Mouse (Mus musculus) forebrain, embryonic 11.5 days (tissue): ENCODE data around the gene Pla2g4d. TPM values are rescaled to one million over a fixed set of nuclear protein-coding genes. Genes with fewer than 3 reads are reported as not detected.
A peak's percentile ranks its signal among the peaks of the same experiment; 100 is the strongest.

Source experiments
- ATAC-seq: fragments of 200-750 bp; cut with Nextera tagmentation; replicated peaks from 2 replicates; pipeline ENCODE4 v1.8.0; 2017; ENCODE audit warnings: moderate TSS enrichment; ENCODE audit not compliant: low FRiP score
- DNase-seq: peaks from one replicate; pipeline ENCODE4 v3.0.0-alpha.2; 2017; ENCODE audit warnings: low spot score
- H3K27ac ChIP-seq: fragments of 300-500 bp; sonication (generic); 2 replicates; pipeline ENCODE4 v1.5.1; 2014; ENCODE audit warnings: low read depth, low read length
- H3K27me3 ChIP-seq: fragments of 300-500 bp; sonication (generic); 2 replicates; pipeline ENCODE4 v1.6.1; 2014; ENCODE audit warnings: mild to moderate bottlenecking, low read length, mixed read lengths; ENCODE audit not compliant: control insufficient read depth, insufficient read depth
- H3K36me3 ChIP-seq: fragments of 300-500 bp; sonication (generic); 2 replicates; pipeline ENCODE4 v1.6.1; 2014; ENCODE audit warnings: mild to moderate bottlenecking, low read length, moderate library complexity, mixed read lengths; ENCODE audit not compliant: control insufficient read depth, insufficient read depth
- H3K4me1 ChIP-seq: fragments of 300-500 bp; sonication (generic); replicated peaks from 2 replicates; pipeline ENCODE4 v1.6.1; 2014; ENCODE audit warnings: low read length, mixed read lengths; ENCODE audit not compliant: control insufficient read depth, insufficient read depth
- H3K4me2 ChIP-seq: fragments of 300-500 bp; sonication (generic); 2 replicates; pipeline ENCODE4 v1.6.1; 2014; ENCODE audit warnings: low read depth, mild to moderate bottlenecking, low read length, moderate library complexity, mixed read lengths; ENCODE audit not compliant: severe bottlenecking
- H3K4me3 ChIP-seq: fragments of 300-500 bp; sonication (generic); 2 replicates; pipeline ENCODE4 v1.5.1; 2014; ENCODE audit warnings: low read depth, low read length
- H3K9ac ChIP-seq: fragments of 300-500 bp; sonication (generic); 2 replicates; pipeline ENCODE4 v1.6.1; 2014; ENCODE audit warnings: low read length
- H3K9me3 ChIP-seq: fragments of 300-500 bp; sonication (generic); 2 replicates; pipeline ENCODE4 v1.6.1; 2016; ENCODE audit warnings: low read length, mixed read lengths; ENCODE audit not compliant: control insufficient read depth
- WGBS: fragments of 180-500 bp; shearing (Covaris S2); extraction: QIAGEN DNeasy Blood & Tissue Kit; methylation state at CpG from one replicate; pipeline ENCODE4 v1.1.7; 2014; 5-methylcytosine and 5-hydroxymethylcytosine counted together
- polyA plus RNA-seq: library from polyadenylated mRNA; unstranded; fragments of >200 nt; fragmentation: Nextera tagmentation; extraction: Ambion mirVana; gene quantifications from 2 replicates; pipeline ENCODE4 v1.2.1, GENCODE M21; 2014

Gene Pla2g4d
- polyA plus RNA-seq, 1 experiment from 2014 or later = 0.08 TPM

DNA sequence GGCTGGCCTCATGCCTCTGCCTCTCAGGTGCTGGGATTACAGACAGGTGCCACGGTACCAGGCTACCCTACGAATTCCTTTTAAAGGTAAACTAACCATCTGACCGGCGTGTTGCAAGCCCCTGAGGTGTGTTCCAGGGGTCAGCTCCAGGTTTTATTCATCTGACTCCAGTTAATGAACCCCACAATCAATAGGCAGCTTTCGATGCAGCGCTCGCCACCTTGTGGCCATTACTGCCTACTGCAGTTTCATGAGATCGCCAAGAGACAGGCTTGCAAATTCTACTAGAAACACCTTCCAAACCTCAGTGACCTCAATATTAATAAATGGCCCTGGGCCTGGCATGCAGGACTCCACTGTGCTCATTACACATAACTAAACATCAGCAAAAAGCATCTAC, 9.0 kb downstream of the Pla2g4d start:
- no peak overlapping the region for H3K4me3 ChIP-seq
- DNase-seq (peak; percentile 76), ATAC-seq (no peak)
- no peaks in the 10 kb centered on the region for H3K36me3 ChIP-seq
- WGBS = 17% methylated on average over 8 of the region's 8 CpGs
- H3K27ac ChIP-seq = no peak overlapping the region
- H3K9me3 ChIP-seq = no peaks in the 10 kb centered on the region
- no peak overlapping the region for H3K9ac ChIP-seq
- no peak overlapping the region for H3K4me2 ChIP-seq
- H3K4me1 ChIP-seq = no peaks in the 10 kb centered on the region
- no peaks in the 10 kb centered on the region for H3K27me3 ChIP-seq

DNA sequence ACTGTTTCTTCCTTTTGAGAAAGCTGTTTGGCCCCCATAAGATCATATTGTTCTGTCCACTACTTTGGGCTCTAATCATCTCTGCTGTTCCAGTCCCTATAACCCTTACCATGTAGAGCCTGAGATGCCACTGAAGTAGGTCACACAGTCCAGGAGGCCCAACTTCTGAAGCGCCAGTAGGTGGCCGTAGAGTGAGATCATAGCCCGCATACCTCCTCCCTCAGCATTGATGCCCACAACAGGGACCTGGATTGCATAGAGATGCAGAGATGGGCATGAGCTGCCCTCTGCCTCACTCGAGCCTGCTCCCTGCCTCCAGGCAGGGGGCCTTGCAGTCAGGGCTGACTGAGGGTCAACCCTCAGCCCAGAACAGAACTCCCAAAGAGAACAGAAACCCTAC, 12.0 kb downstream of the Pla2g4d start:
- DNase-seq (no peak), ATAC-seq (no peak)
- no peak overlapping the region for H3K9ac ChIP-seq
- no peaks in the 10 kb centered on the region for H3K9me3 ChIP-seq
- no peak overlapping the region for H3K27ac ChIP-seq
- 82% methylated on average over 4 of the region's 4 CpGs for WGBS
- H3K4me2 ChIP-seq = no peak overlapping the region
- no peaks in the 10 kb centered on the region for H3K27me3 ChIP-seq
- H3K4me3 ChIP-seq = no peak overlapping the region
- H3K36me3 ChIP-seq = no peaks in the 10 kb centered on the region
- H3K4me1 ChIP-seq = no peaks in the 10 kb centered on the region

DNA sequence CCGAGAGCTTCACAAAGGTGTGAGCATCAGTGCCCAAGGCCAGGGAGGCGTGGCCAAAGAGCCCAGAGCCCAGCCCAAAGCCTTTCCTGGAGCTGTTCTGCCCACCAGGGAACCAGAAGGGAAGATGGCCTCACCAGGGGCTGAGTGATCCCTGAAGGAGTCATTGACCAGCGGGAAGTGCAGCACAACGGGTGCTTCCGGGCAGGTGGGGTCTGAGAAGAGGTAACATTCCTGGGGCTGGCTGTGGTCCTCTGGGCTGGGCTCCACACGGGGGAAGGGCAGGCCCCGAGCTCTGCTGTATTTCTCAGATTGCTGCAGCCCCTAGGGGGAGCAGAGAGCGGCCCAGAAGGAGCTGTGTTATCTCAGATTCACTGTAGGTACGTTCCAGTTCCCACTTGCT, 20.4 kb downstream of the Pla2g4d start:
- Histone ChIP-seq H3K27me3 (no peaks in the 10 kb centered on the region), H3K4me1 (no peaks in the 10 kb centered on the region), H3K4me3 (no peak overlapping the region), H3K4me2 (peak overlapping the region; percentile 34; the same call in 1 of the 2 replicates), H3K9ac (no peak overlapping the region; the same call in 1 of the 2 replicates), H3K9me3 (no peaks in the 10 kb centered on the region), H3K27ac (no peak overlapping the region), H3K36me3 (no peaks in the 10 kb centered on the region)
- 4% methylated on average over 9 of the region's 9 CpGs for WGBS
- ATAC-seq = no peak
- DNase-seq = peak; percentile 64

DNA sequence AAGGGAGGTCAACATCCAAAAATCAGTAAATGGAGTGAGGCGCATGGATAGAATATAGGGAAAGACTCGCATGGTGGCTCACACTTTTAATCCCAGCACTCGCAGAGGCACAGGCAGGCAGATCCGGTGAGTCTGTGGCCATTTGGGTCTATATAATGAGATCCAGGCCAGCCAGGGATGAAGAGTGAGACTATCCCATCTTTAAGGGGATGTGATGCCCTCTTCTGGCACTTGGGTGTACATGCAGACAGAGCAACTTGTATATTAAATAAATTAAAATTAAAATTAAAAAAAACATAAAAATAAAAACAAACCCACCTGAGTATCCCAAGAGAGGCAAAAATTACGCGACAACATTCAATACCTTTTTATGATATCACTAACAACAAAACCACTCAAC, 23.5 kb downstream of the Pla2g4d start:
- no peak for ATAC-seq

DNA sequence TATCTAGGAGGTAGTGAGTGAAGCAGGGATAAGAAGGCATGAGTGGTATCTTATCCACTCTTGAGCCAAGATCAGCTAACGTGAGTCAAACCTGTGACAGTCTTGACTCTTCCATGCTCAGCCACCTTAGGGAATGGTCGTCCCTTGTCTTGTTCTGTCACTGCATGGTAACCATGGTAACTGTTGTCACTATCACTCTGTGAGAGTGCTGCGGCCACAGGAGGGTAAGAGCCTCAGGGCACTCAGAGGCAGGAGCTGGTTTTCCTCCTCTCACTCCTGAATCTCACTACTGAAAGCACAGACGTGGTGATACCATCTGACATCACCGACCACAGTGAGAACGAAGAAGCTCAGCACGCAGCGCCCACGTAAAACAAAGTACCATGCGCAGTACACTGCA, 24.1 kb downstream of the Pla2g4d start:
- DNase-seq (no peak), ATAC-seq (no peak)
- Histone ChIP-seq H3K9me3 (no peaks in the 10 kb centered on the region), H3K4me2 (no peak overlapping the region), H3K27me3 (no peaks in the 10 kb centered on the region), H3K4me1 (no peaks in the 10 kb centered on the region), H3K36me3 (no peaks in the 10 kb centered on the region), H3K27ac (no peak overlapping the region), H3K9ac (no peak overlapping the region), H3K4me3 (no peak overlapping the region)
- 63% methylated on average over 10 of the region's 10 CpGs for WGBS

More for the DNA sequence above, 23.5 kb downstream of the Pla2g4d start:
- Histone ChIP-seq H3K9me3 (no peaks in the 10 kb centered on the region), H3K27ac (no peak overlapping the region), H3K36me3 (no peaks in the 10 kb centered on the region), H3K27me3 (no peaks in the 10 kb centered on the region), H3K4me1 (no peaks in the 10 kb centered on the region), H3K4me2 (no peak overlapping the region), H3K9ac (no peak overlapping the region), H3K4me3 (no peak overlapping the region)
- 71% methylated on average over 6 of the region's 6 CpGs for WGBS
- DNase-seq = no peak

DNA sequence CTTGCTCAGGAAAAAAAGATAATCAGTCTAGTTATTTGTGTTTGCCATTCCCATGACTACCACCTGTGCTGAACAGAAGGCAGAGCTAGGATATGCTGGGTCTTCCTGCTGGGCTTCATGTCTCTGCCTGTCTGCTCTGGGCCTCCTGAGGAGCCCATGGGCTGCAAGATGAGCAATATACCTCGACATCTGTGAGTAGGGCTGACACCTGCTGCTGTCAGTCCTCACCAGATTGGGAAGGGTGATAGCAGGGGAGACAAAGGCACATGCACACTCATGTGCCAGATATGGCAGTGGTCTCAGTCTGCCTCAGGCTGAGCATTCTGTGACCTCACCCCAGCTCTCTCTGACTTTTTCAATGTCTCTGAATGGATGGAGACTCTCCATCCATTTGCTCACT, 26.1 kb downstream of the Pla2g4d start:
- H3K9me3 ChIP-seq = no peaks in the 10 kb centered on the region
- H3K9ac ChIP-seq = no peak overlapping the region
- WGBS = 52% methylated on average over 1 of the region's 1 CpGs
- DNase-seq (no peak), ATAC-seq (no peak)
- no peak overlapping the region for H3K4me2 ChIP-seq
- no peak overlapping the region for H3K27ac ChIP-seq
- no peaks in the 10 kb centered on the region for H3K4me1 ChIP-seq
- no peaks in the 10 kb centered on the region for H3K27me3 ChIP-seq
- no peak overlapping the region for H3K4me3 ChIP-seq
- H3K36me3 ChIP-seq = no peaks in the 10 kb centered on the region

DNA sequence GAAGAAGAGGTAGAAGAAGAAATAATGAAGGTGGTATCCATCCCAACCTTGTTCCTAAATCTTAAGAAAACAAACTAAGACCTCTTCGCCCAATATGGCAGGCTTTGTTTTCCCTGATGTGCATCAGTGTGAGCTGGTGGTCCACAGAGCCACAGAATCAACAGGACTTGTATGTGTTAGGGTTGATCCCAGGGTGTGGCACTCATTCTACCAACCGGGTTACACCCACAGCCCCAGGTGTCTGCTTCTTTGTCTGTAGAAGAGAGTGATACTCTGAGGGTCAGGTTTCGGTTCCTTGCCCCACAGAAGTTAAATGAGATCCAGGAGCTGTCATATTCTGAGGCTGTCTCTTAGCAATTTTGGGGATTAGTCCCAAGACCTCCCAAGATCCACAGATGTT, 27.7 kb downstream of the Pla2g4d start:
- ATAC-seq (no peak), DNase-seq (no peak)
- H3K4me2 ChIP-seq = no peak overlapping the region
- H3K9ac ChIP-seq = no peak overlapping the region
- H3K4me3 ChIP-seq = no peak overlapping the region
- no peak overlapping the region for H3K27ac ChIP-seq
- WGBS = 81% methylated on average over 3 of the region's 3 CpGs
- H3K27me3 ChIP-seq = no peaks in the 10 kb centered on the region
- H3K4me1 ChIP-seq = no peaks in the 10 kb centered on the region
- no peaks in the 10 kb centered on the region for H3K36me3 ChIP-seq
- H3K9me3 ChIP-seq = no peaks in the 10 kb centered on the region

DNA sequence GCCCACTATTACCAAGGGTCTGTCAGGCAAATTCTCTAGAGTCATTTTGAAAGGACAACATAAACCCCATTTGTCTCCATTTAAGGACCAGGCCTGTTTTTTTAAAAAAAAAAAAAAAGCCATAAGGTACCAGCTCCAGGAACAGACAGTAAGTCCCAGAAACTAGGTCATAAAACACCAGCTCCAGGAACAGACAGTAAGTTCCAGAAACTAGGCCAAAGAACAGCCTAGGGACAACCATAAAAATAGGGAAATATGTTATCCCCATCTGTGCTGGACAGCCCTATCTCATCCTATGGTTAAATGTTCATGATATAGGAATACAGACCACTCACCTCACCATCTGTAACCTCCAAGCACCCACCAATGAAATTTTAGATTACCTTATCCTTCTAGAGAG, 32.7 kb downstream of the Pla2g4d start:
- DNase-seq = no peak
- H3K4me1 ChIP-seq = no peaks in the 10 kb centered on the region
- H3K9ac ChIP-seq = no peak overlapping the region
- H3K27me3 ChIP-seq = no peaks in the 10 kb centered on the region
- no peak overlapping the region for H3K27ac ChIP-seq
- H3K4me2 ChIP-seq = no peak overlapping the region
- no peak for ATAC-seq
- H3K36me3 ChIP-seq = no peaks in the 10 kb centered on the region
- no peaks in the 10 kb centered on the region for H3K9me3 ChIP-seq
- no peak overlapping the region for H3K4me3 ChIP-seq

DNA sequence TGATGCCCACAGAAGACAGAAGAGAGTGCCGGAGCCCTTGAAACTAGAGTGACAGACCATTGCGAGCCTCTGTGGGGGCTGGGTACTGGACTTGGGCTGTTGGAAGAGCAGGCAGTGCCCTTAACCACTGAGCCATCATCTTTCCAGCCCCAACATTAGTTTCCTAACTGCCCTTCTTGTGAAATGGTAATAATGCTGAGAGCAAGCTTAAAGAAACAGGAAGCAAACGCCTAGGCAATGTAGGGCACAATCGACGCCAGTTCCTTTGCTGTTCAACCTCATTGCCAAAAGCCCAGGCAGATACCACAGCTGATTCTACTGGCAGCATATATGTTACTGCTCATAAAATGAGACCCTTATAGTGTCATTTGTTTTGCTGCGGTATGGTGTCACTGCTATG, 36.4 kb downstream of the Pla2g4d start:
- no peak overlapping the region for H3K27ac ChIP-seq
- ATAC-seq (no peak), DNase-seq (no peak)
- H3K9ac ChIP-seq = no peak overlapping the region
- H3K4me3 ChIP-seq = no peak overlapping the region
- no peaks in the 10 kb centered on the region for H3K27me3 ChIP-seq
- no peak overlapping the region for H3K4me2 ChIP-seq
- H3K36me3 ChIP-seq = no peaks in the 10 kb centered on the region
- H3K9me3 ChIP-seq = no peaks in the 10 kb centered on the region
- H3K4me1 ChIP-seq = no peaks in the 10 kb centered on the region
- WGBS = 92% methylated on average over 6 of the region's 6 CpGs
